Mouse (Mus musculus): ENCODE measurements at regions not wholly inside any gene's neighbourhood (a gene's known extent, or its start where the extent isn't known, plus 50 kb on each side); places are given as distances from the start of the nearest gene placed in this dataset.

- no peak for TF ChIP-seq CTCF (IDR thresholded peaks at IDR 0.05; ENCODE audit: low read depth, low read length)
- no peak for TF ChIP-seq POLR2AphosphoS5 (IDR thresholded peaks at IDR 0.05; ENCODE audit: insufficient replicate concordance, low read depth, low read length)
Measured at GRCm38 (mm10) chr10:39214563-39214962, 51.0 kb upstream of the Ccn6 start.
